Mouse (Mus musculus) heart, embryonic 12.5 days (tissue): ENCODE measurements around the gene Gm28047. TPM values are rescaled to one million over a fixed set of nuclear protein-coding genes. Genes with fewer than 3 reads are reported as not detected.
A peak's percentile ranks its signal among the peaks of the same experiment; 100 is the strongest.
"Not testable (repeated sequence)": the region's sequence is repeated elsewhere in the genome, so short reads cannot be mapped to it uniquely, and the experiment has no call there.

Experiments used
- ATAC-seq: fragments of 200-750 bp; cut with Nextera tagmentation; 2 replicates; pipeline ENCODE4 v1.8.0; 2017; ENCODE audit warnings: moderate TSS enrichment, moderate library complexity; ENCODE audit not compliant: insufficient number of reproducible peaks, low FRiP score
- H3K27ac ChIP-seq: fragments of 300-500 bp; sonication (generic); 2 replicates; pipeline ENCODE4 v1.5.1; 2016; ENCODE audit warnings: mild to moderate bottlenecking, moderate library complexity; ENCODE audit not compliant: poor library complexity, severe bottlenecking
- H3K27me3 ChIP-seq: fragments of 300-500 bp; sonication (generic); replicated peaks from 2 replicates; pipeline ENCODE4 v1.6.1; 2016; ENCODE audit warnings: mild to moderate bottlenecking, moderate library complexity
- H3K36me3 ChIP-seq: fragments of 300-500 bp; sonication (generic); 2 replicates; pipeline ENCODE4 v1.6.1; 2016; ENCODE audit warnings: mild to moderate bottlenecking, moderate library complexity
- H3K4me1 ChIP-seq: fragments of 300-500 bp; sonication (generic); replicated peaks from 2 replicates; pipeline ENCODE4 v1.6.1; 2016; ENCODE audit warnings: mild to moderate bottlenecking
- H3K4me2 ChIP-seq: fragments of 300-500 bp; sonication (generic); 2 replicates; pipeline ENCODE4 v1.6.1; 2016; ENCODE audit warnings: mild to moderate bottlenecking, moderate library complexity
- H3K4me3 ChIP-seq: fragments of 300-500 bp; sonication (generic); 2 replicates; pipeline ENCODE4 v1.5.1; 2016; ENCODE audit warnings: mild to moderate bottlenecking
- H3K9ac ChIP-seq: fragments of 300-500 bp; sonication (generic); 2 replicates; pipeline ENCODE4 v1.6.1; 2016; ENCODE audit warnings: mild to moderate bottlenecking, moderate library complexity
- H3K9me3 ChIP-seq: fragments of 300-500 bp; sonication (generic); replicated peaks from 2 replicates; pipeline ENCODE4 v1.6.1; 2016; ENCODE audit warnings: mild to moderate bottlenecking, moderate library complexity
- WGBS: fragments of 180-500 bp; shearing (Covaris S2); methylation state at CpG from one replicate; pipeline ENCODE4 v1.1.7; 2016; 5-methylcytosine and 5-hydroxymethylcytosine counted together
- polyA plus RNA-seq: library from polyadenylated mRNA; unstranded; fragments of >200 nt; fragmentation: Nextera tagmentation; extraction: Ambion mirVana; gene quantifications from 2 replicates; pipeline ENCODE4 v1.2.1, GENCODE M21; 2016

Gene Gm28047
- polyA plus RNA-seq, 1 experiment from 2014 or later: not detected

- no peak overlapping the region for H3K27ac ChIP-seq
- no peak overlapping the region for H3K4me2 ChIP-seq
- H3K36me3 ChIP-seq: peaks cover 6% of the 10 kb centered on the region; the same call in 1 of the 2 replicates
- ATAC-seq: no peak
- no peaks in the 10 kb centered on the region for H3K9me3 ChIP-seq
- H3K4me1 ChIP-seq: peaks cover 12% of the 10 kb centered on the region
- 89% methylated on average over 5 of the region's 5 CpGs for WGBS
- no peaks in the 10 kb centered on the region for H3K27me3 ChIP-seq
- H3K4me3 ChIP-seq: no peak overlapping the region
- no peak overlapping the region for H3K9ac ChIP-seq
Observed at GRCm38 (mm10) chr15:102619486-102619885, 5.4 kb downstream of the Gm28047 start.

GRCm38 (mm10) chr15:102617654-102618053, 7.2 kb downstream of the Gm28047 start:
- H3K27me3 ChIP-seq: no peaks in the 10 kb centered on the region
- no peaks in the 10 kb centered on the region for H3K9me3 ChIP-seq
- H3K9ac ChIP-seq: no peak overlapping the region
- WGBS: 86% methylated on average over 1 of the region's 1 CpGs
- peaks cover 7% of the 10 kb centered on the region for H3K4me1 ChIP-seq
- H3K27ac ChIP-seq: no peak overlapping the region
- H3K4me2 ChIP-seq: no peak overlapping the region
- H3K36me3 ChIP-seq: peaks cover 8% of the 10 kb centered on the region; the same call in 1 of the 2 replicates
- ATAC-seq: no peak
- no peak overlapping the region for H3K4me3 ChIP-seq

- Histone ChIP-seq H3K4me2 (no peak overlapping the region), H3K27ac (no peak overlapping the region), H3K4me1 (peaks cover 6% of the 10 kb centered on the region), H3K9me3 (no peaks in the 10 kb centered on the region), H3K9ac (no peak overlapping the region), H3K27me3 (no peaks in the 10 kb centered on the region), H3K36me3 (peaks cover 8% of the 10 kb centered on the region; the same call in 1 of the 2 replicates), H3K4me3 (no peak overlapping the region)
- ATAC-seq: no peak
- WGBS: 91% methylated on average over 2 of the region's 2 CpGs
Observed at GRCm38 (mm10) chr15:102616174-102616573, 8.7 kb downstream of the Gm28047 start.

GRCm38 (mm10) chr15:102614224-102614623, 10.6 kb downstream of the Gm28047 start:
- no peak overlapping the region for H3K4me2 ChIP-seq
- H3K4me3 ChIP-seq: no peak overlapping the region
- 0 out of 2 replicates have a peak, but pooled peaks cover 2% of the 10 kb centered on the region for H3K36me3 ChIP-seq
- H3K9ac ChIP-seq: no peak overlapping the region
- H3K9me3 ChIP-seq: no peaks in the 10 kb centered on the region
- no peak overlapping the region for H3K27ac ChIP-seq
- H3K4me1 ChIP-seq: peaks cover 6% of the 10 kb centered on the region
- ATAC-seq: no peak
- no peaks in the 10 kb centered on the region for H3K27me3 ChIP-seq

- H3K36me3 ChIP-seq: 0 out of 2 replicates have a peak, but pooled peaks cover 2% of the 10 kb centered on the region
- no peaks in the 10 kb centered on the region for H3K9me3 ChIP-seq
- no peak for ATAC-seq
- H3K27ac ChIP-seq: no peak overlapping the region
- H3K4me1 ChIP-seq: peaks cover 9% of the 10 kb centered on the region
- H3K27me3 ChIP-seq: no peaks in the 10 kb centered on the region
- no peak overlapping the region for H3K9ac ChIP-seq
- H3K4me3 ChIP-seq: no peak overlapping the region
- no peak overlapping the region for H3K4me2 ChIP-seq
Observed at GRCm38 (mm10) chr15:102612966-102613365, 11.9 kb downstream of the Gm28047 start.

- H3K4me2 ChIP-seq, ATAC-seq, H3K4me3 ChIP-seq, H3K27ac ChIP-seq, H3K27me3 ChIP-seq, H3K4me1 ChIP-seq, H3K9ac ChIP-seq, H3K9me3 ChIP-seq, H3K36me3 ChIP-seq: not testable (repeated sequence)
- WGBS: 71% methylated on average over 1 of the region's 1 CpGs
Observed at GRCm38 (mm10) chr15:102608586-102608985, 16.3 kb downstream of the Gm28047 start.

- ATAC-seq: no peak
- WGBS: 68% methylated on average over 8 of the region's 8 CpGs
- Histone ChIP-seq H3K9me3 (no peaks in the 10 kb centered on the region), H3K36me3 (peaks cover 7% of the 10 kb centered on the region), H3K4me1 (peaks cover 5% of the 10 kb centered on the region), H3K4me2 (no peak overlapping the region; the same call in 1 of the 2 replicates), H3K4me3 (no peak overlapping the region), H3K27me3 (no peaks in the 10 kb centered on the region), H3K27ac (no peak overlapping the region), H3K9ac (0 out of 2 replicates have a peak overlapping the region, but pooled peaks have one; percentile 28)
Observed at GRCm38 (mm10) chr15:102593996-102594656, 30.7 kb downstream of the Gm28047 start.

- no peak overlapping the region for H3K4me3 ChIP-seq
- H3K4me2 ChIP-seq: no peak overlapping the region
- H3K36me3 ChIP-seq: peaks cover 7% of the 10 kb centered on the region
- no peak for ATAC-seq
- H3K27ac ChIP-seq: no peak overlapping the region
- no peak overlapping the region for H3K9ac ChIP-seq
- H3K4me1 ChIP-seq: peaks cover 5% of the 10 kb centered on the region
- H3K9me3 ChIP-seq: no peaks in the 10 kb centered on the region
- WGBS: 44% methylated on average over 1 of the region's 1 CpGs
- no peaks in the 10 kb centered on the region for H3K27me3 ChIP-seq
Observed at GRCm38 (mm10) chr15:102592674-102593073, 32.2 kb downstream of the Gm28047 start.

GRCm38 (mm10) chr15:102590567-102590966, 34.3 kb downstream of the Gm28047 start:
- peaks cover 5% of the 10 kb centered on the region for H3K4me1 ChIP-seq
- no peak overlapping the region for H3K4me2 ChIP-seq
- no peaks in the 10 kb centered on the region for H3K27me3 ChIP-seq
- H3K36me3 ChIP-seq: peaks cover 7% of the 10 kb centered on the region
- ATAC-seq: no peak
- no peaks in the 10 kb centered on the region for H3K9me3 ChIP-seq
- H3K9ac ChIP-seq: no peak overlapping the region
- no peak overlapping the region for H3K27ac ChIP-seq
- no peak overlapping the region for H3K4me3 ChIP-seq
- 66% methylated on average over 1 of the region's 1 CpGs for WGBS

- no peak overlapping the region for H3K9ac ChIP-seq
- no peaks in the 10 kb centered on the region for H3K27me3 ChIP-seq
- H3K27ac ChIP-seq: no peak overlapping the region
- H3K4me1 ChIP-seq: peaks cover 5% of the 10 kb centered on the region
- H3K36me3 ChIP-seq: peaks cover 7% of the 10 kb centered on the region
- no peak for ATAC-seq
- H3K9me3 ChIP-seq: no peaks in the 10 kb centered on the region
- no peak overlapping the region for H3K4me2 ChIP-seq
- H3K4me3 ChIP-seq: no peak overlapping the region
- 94% methylated on average over 8 of the region's 8 CpGs for WGBS
Observed at GRCm38 (mm10) chr15:102589826-102590225, 35.0 kb downstream of the Gm28047 start.

GRCm38 (mm10) chr15:102585501-102585900, 39.4 kb downstream of the Gm28047 start:
- no peak overlapping the region for H3K4me3 ChIP-seq
- WGBS: 93% methylated on average over 5 of the region's 5 CpGs
- H3K4me1 ChIP-seq: no peaks in the 10 kb centered on the region
- no peak for ATAC-seq
- H3K4me2 ChIP-seq: no peak overlapping the region
- peaks cover 7% of the 10 kb centered on the region for H3K36me3 ChIP-seq
- H3K27ac ChIP-seq: no peak overlapping the region
- H3K27me3 ChIP-seq: no peaks in the 10 kb centered on the region
- H3K9me3 ChIP-seq: no peaks in the 10 kb centered on the region
- no peak overlapping the region for H3K9ac ChIP-seq
